Mouse (Mus musculus) liver, embryonic 14.5 days (tissue): Measurements from ENCODE around the gene Olfr111. TPM values are rescaled to one million over a fixed set of nuclear protein-coding genes. Genes with fewer than 3 reads are reported as not detected.
"Not testable (repeated sequence)": the region's sequence is repeated elsewhere in the genome, so short reads cannot be mapped to it uniquely, and the experiment has no call there.

ENCODE experiments used
- ATAC-seq: fragments of 200-750 bp; cut with Nextera tagmentation; 2 replicates; pipeline ENCODE4 v1.8.0; 2017; ENCODE audit warnings: moderate number of reproducible peaks, mild to moderate bottlenecking, moderate library complexity; ENCODE audit not compliant: insufficient read depth
- DNase-seq, 3 experiments: peaks; one replicate each; pipeline ENCODE4 v3.0.0-alpha.2; 2012 to 2013; ENCODE audit warnings: low read depth in 3 of 3, low spot score in 3 of 3
- H3K27ac ChIP-seq: fragments of 300-500 bp; sonication (generic); 2 replicates; pipeline ENCODE4 v1.5.1; 2014; ENCODE audit warnings: moderate library complexity, mild to moderate bottlenecking, control low read depth, inconsistent platforms
- H3K27me3 ChIP-seq: fragments of 300-500 bp; sonication (generic); 2 replicates; pipeline ENCODE4 v1.6.1; 2014; ENCODE audit warnings: mild to moderate bottlenecking, low read length, moderate library complexity; ENCODE audit not compliant: control insufficient read depth, insufficient read depth
- H3K36me3 ChIP-seq: fragments of 300-500 bp; sonication (generic); replicated peaks from 2 replicates; pipeline ENCODE4 v1.6.1; 2014; ENCODE audit warnings: low read depth; ENCODE audit not compliant: control insufficient read depth, insufficient read depth
- H3K4me1 ChIP-seq, 2 experiments: fragments of 200-500 bp in 1 of 2; fragments of 300-500 bp in 1 of 2; sonication (generic) in 1 of 2; replicated peaks; 2 replicates each; pipeline ENCODE4 v1.6.1; 2012 to 2014; ENCODE audit warnings: antibody characterized with exemption in 1 of 2, inconsistent platforms in 1 of 2, low read length in 1 of 2; ENCODE audit not compliant: control insufficient read depth in 2 of 2, insufficient read depth in 2 of 2
- H3K4me2 ChIP-seq: fragments of 300-500 bp; sonication (generic); 2 replicates; pipeline ENCODE4 v1.6.1; 2014; ENCODE audit warnings: low read depth, mild to moderate bottlenecking, control low read depth, moderate library complexity
- H3K4me3 ChIP-seq, 2 experiments: fragments of 200-500 bp in 1 of 2; fragments of 300-500 bp in 1 of 2; sonication (generic) in 1 of 2; 2 replicates each; pipeline ENCODE4 v1.5.1; 2012 to 2014; ENCODE audit warnings: low read depth in 2 of 2, low read length in 2 of 2, mild to moderate bottlenecking in 2 of 2, control low read depth in 1 of 2, inconsistent platforms in 1 of 2, moderate library complexity in 1 of 2; ENCODE audit not compliant: insufficient read depth in 1 of 2
- H3K9ac ChIP-seq: fragments of 300-500 bp; sonication (generic); replicated peaks from 2 replicates; pipeline ENCODE4 v1.6.1; 2014; ENCODE audit warnings: mild to moderate bottlenecking, control low read depth, moderate library complexity
- H3K9me3 ChIP-seq: fragments of 300-500 bp; sonication (generic); 2 replicates; pipeline ENCODE4 v1.6.1; 2016; ENCODE audit warnings: low read length, mixed read lengths; ENCODE audit not compliant: control insufficient read depth
- CTCF ChIP-seq: IDR thresholded peaks from 2 replicates; pipeline ENCODE4 v1.5.1; 2016; ENCODE audit warnings: antibody characterized with exemption, low read depth, control low read depth
- EP300 ChIP-seq: IDR thresholded peaks from 2 replicates; pipeline ENCODE4 v1.6.1; 2016; ENCODE audit warnings: antibody characterized with exemption, low read depth
- WGBS: fragments of 180-500 bp; shearing (Covaris S2); extraction: QIAGEN DNeasy Blood & Tissue Kit; methylation state at CpG from one replicate; pipeline ENCODE4 v1.1.7; 2014; ENCODE audit not compliant: insufficient replicate concordance; 5-methylcytosine and 5-hydroxymethylcytosine counted together
- polyA plus RNA-seq, 2 experiments: library from polyadenylated mRNA; depleted of rRNA in 1 of 2; stranded (reverse) in 1 of 2; unstranded in 1 of 2; fragments of >200 nt; fragmentation: Nextera tagmentation in 1 of 2; extraction: Ambion mirVana in 1 of 2; gene quantifications; 2 replicates each; pipeline versions ENCODE4 v1.2.1 to v1.2.3; 2012 to 2014

Olfr111 gene
- polyA plus RNA-seq, 2 experiments: 0.04 to 0.13 TPM

GRCm38 (mm10) chr17:37535173-37535572 is 27.3 kb downstream of the Olfr111 start:
- no peaks in the 10 kb centered on the region for H3K4me1 ChIP-seq
- TF ChIP-seq EP300 (no peak), CTCF (no peak)
- H3K27ac ChIP-seq: no peak overlapping the region
- ATAC-seq (no peak), DNase-seq (no peak)
- no peak overlapping the region for H3K4me2 ChIP-seq
- H3K9ac ChIP-seq: no peak overlapping the region
- H3K36me3 ChIP-seq: no peaks in the 10 kb centered on the region
- H3K9me3 ChIP-seq: no peaks in the 10 kb centered on the region
- no peak overlapping the region for H3K4me3 ChIP-seq
- H3K27me3 ChIP-seq: no peaks in the 10 kb centered on the region

- not testable (repeated sequence) for H3K4me2 ChIP-seq, H3K27me3 ChIP-seq, ATAC-seq, H3K4me3 ChIP-seq, H3K36me3 ChIP-seq, DNase-seq, H3K27ac ChIP-seq, H3K9ac ChIP-seq, H3K9me3 ChIP-seq, H3K4me1 ChIP-seq
- 7% methylated on average over 1 of the region's 1 CpGs for WGBS
These were observed 30.6 kb downstream of the Olfr111 start for GRCm38 (mm10) chr17:37538416-37538815.

- WGBS: 57% methylated on average over 4 of the region's 4 CpGs
- Histone ChIP-seq H3K9me3 (no peaks in the 10 kb centered on the region), H3K27me3 (no peaks in the 10 kb centered on the region), H3K4me1 (no peaks in the 10 kb centered on the region), H3K27ac (no peak overlapping the region), H3K4me2 (no peak overlapping the region), H3K36me3 (no peaks in the 10 kb centered on the region), H3K4me3 (no peak overlapping the region), H3K9ac (no peak overlapping the region)
- ATAC-seq (no peak), DNase-seq (no peak)
- TF ChIP-seq CTCF (no peak), EP300 (no peak)
These were observed 33.8 kb downstream of the Olfr111 start for GRCm38 (mm10) chr17:37541454-37542119.

GRCm38 (mm10) chr17:37543800-37544435 is 36.1 kb downstream of the Olfr111 start:
- Histone ChIP-seq H3K9me3 (no peaks in the 10 kb centered on the region), H3K4me1 (no peaks in the 10 kb centered on the region), H3K9ac (no peak overlapping the region), H3K4me2 (no peak overlapping the region), H3K27ac (no peak overlapping the region), H3K36me3 (no peaks in the 10 kb centered on the region), H3K27me3 (no peaks in the 10 kb centered on the region), H3K4me3 (no peak overlapping the region)
- TF ChIP-seq CTCF: no peak
- TF ChIP-seq EP300: no peak
- no peak for DNase-seq
- ATAC-seq: no peak
- 51% methylated on average over 3 of the region's 3 CpGs for WGBS

GRCm38 (mm10) chr17:37558913-37559615 is 51.2 kb downstream of the Olfr111 start:
- Histone ChIP-seq H3K4me2 (no peak overlapping the region), H3K9me3 (no peaks in the 10 kb centered on the region), H3K9ac (no peak overlapping the region), H3K4me1 (no peaks in the 10 kb centered on the region), H3K36me3 (no peaks in the 10 kb centered on the region), H3K27me3 (no peaks in the 10 kb centered on the region), H3K27ac (no peak overlapping the region), H3K4me3 (no peak overlapping the region)
- no peak for DNase-seq
- no peak for ATAC-seq
- 24% methylated on average over 1 of the region's 1 CpGs for WGBS
- TF ChIP-seq CTCF: no peak
- no peak for TF ChIP-seq EP300
